Mouse (Mus musculus): Measurements from ENCODE around the gene Nckap5l. TPM values are rescaled to one million over a fixed set of nuclear protein-coding genes. Genes with fewer than 3 reads are reported as not detected.
"Not testable (repeated sequence)": the region's sequence is repeated elsewhere in the genome, so short reads cannot be mapped to it uniquely, and the experiment has no call there.

Gene Nckap5l
- polyA plus RNA-seq, 1 experiment, result 48.6 TPM

GRCm38 (mm10) chr15:99390472-99391401 lies 66.8 kb downstream of the Nckap5l start:
- TF ChIP-seq CTCF (IDR thresholded peaks at IDR 0.05; ENCODE audit: borderline replicate concordance, control insufficient read depth, extremely low read depth, insufficient read depth, low read length, poor library complexity), result no peak
- TF ChIP-seq POLR2A (IDR thresholded peaks at IDR 0.05; ENCODE audit: control insufficient read depth, extremely low read depth, insufficient read depth, low read length, poor library complexity), result no peak
- Histone ChIP-seq H3K36me3 (ENCODE audit: control insufficient read depth, insufficient read depth, low read length) (no peaks in the 10 kb centered on the region), H3K27me3 (ENCODE audit: control insufficient read depth, insufficient read depth, low read length) (no peaks in the 10 kb centered on the region), H3K4me3 (ENCODE audit: control insufficient read depth, insufficient read depth, low read length) (no peak overlapping the region), H3K4me1 (replicated peaks; ENCODE audit: control insufficient read depth, insufficient read depth, low read length) (peaks cover 19% of the 10 kb centered on the region), H3K27ac (ENCODE audit: control insufficient read depth, insufficient read depth, low read length) (no peak overlapping the region)
- 49% methylated on average over 7 of the region's 7 CpGs for WGBS
- no peak for DNase-seq

GRCm38 (mm10) chr15:99387976-99388375 lies 69.6 kb downstream of the Nckap5l start:
- Histone ChIP-seq H3K4me3 (ENCODE audit: control insufficient read depth, insufficient read depth, low read length) (no peak overlapping the region), H3K27ac (ENCODE audit: control insufficient read depth, insufficient read depth, low read length) (no peak overlapping the region), H3K27me3 (ENCODE audit: control insufficient read depth, insufficient read depth, low read length) (no peaks in the 10 kb centered on the region), H3K4me1 (replicated peaks; ENCODE audit: control insufficient read depth, insufficient read depth, low read length) (peaks cover 11% of the 10 kb centered on the region), H3K36me3 (ENCODE audit: control insufficient read depth, insufficient read depth, low read length) (no peaks in the 10 kb centered on the region)
- 37% methylated on average over 4 of the region's 4 CpGs for WGBS
- no peak for TF ChIP-seq POLR2A (IDR thresholded peaks at IDR 0.05; ENCODE audit: control insufficient read depth, extremely low read depth, insufficient read depth, low read length, poor library complexity)
- no peak for TF ChIP-seq CTCF (IDR thresholded peaks at IDR 0.05; ENCODE audit: borderline replicate concordance, control insufficient read depth, extremely low read depth, insufficient read depth, low read length, poor library complexity)
- DNase-seq, result no peak

GRCm38 (mm10) chr15:99386796-99387195 lies 70.8 kb downstream of the Nckap5l start:
- DNase-seq, result no peak
- no peaks in the 10 kb centered on the region for H3K36me3 ChIP-seq (ENCODE audit: control insufficient read depth, insufficient read depth, low read length)
- no peaks in the 10 kb centered on the region for H3K27me3 ChIP-seq (ENCODE audit: control insufficient read depth, insufficient read depth, low read length)
- H3K4me3 ChIP-seq (ENCODE audit: control insufficient read depth, insufficient read depth, low read length), result no peak overlapping the region
- no peak overlapping the region for H3K27ac ChIP-seq (ENCODE audit: control insufficient read depth, insufficient read depth, low read length)
- WGBS, result 59% methylated on average over 3 of the region's 3 CpGs
- peaks cover 7% of the 10 kb centered on the region for H3K4me1 ChIP-seq (replicated peaks; ENCODE audit: control insufficient read depth, insufficient read depth, low read length)
- no peak for TF ChIP-seq CTCF (IDR thresholded peaks at IDR 0.05; ENCODE audit: borderline replicate concordance, control insufficient read depth, extremely low read depth, insufficient read depth, low read length, poor library complexity)
- no peak for TF ChIP-seq POLR2A (IDR thresholded peaks at IDR 0.05; ENCODE audit: control insufficient read depth, extremely low read depth, insufficient read depth, low read length, poor library complexity)

- WGBS, result 86% methylated on average over 3 of the region's 3 CpGs
- not testable (repeated sequence) for H3K27me3 ChIP-seq (ENCODE audit: control insufficient read depth, insufficient read depth, low read length); H3K27ac ChIP-seq (ENCODE audit: control insufficient read depth, insufficient read depth, low read length); H3K4me1 ChIP-seq (replicated peaks; ENCODE audit: control insufficient read depth, insufficient read depth, low read length); H3K4me3 ChIP-seq (ENCODE audit: control insufficient read depth, insufficient read depth, low read length); H3K36me3 ChIP-seq (ENCODE audit: control insufficient read depth, insufficient read depth, low read length); DNase-seq
Observed at GRCm38 (mm10) chr15:99386110-99386509, 71.4 kb downstream of the Nckap5l start.

GRCm38 (mm10) chr15:99384071-99384470 lies 73.5 kb downstream of the Nckap5l start:
- DNase-seq, result no peak
- no peak for TF ChIP-seq CTCF (IDR thresholded peaks at IDR 0.05; ENCODE audit: borderline replicate concordance, control insufficient read depth, extremely low read depth, insufficient read depth, low read length, poor library complexity)
- no peak for TF ChIP-seq POLR2A (IDR thresholded peaks at IDR 0.05; ENCODE audit: control insufficient read depth, extremely low read depth, insufficient read depth, low read length, poor library complexity)
- no peaks in the 10 kb centered on the region for H3K27me3 ChIP-seq (ENCODE audit: control insufficient read depth, insufficient read depth, low read length)
- no peak overlapping the region for H3K4me3 ChIP-seq (ENCODE audit: control insufficient read depth, insufficient read depth, low read length)
- WGBS, result 90% methylated on average over 6 of the region's 6 CpGs
- H3K4me1 ChIP-seq (replicated peaks; ENCODE audit: control insufficient read depth, insufficient read depth, low read length), result peaks cover 7% of the 10 kb centered on the region
- no peaks in the 10 kb centered on the region for H3K36me3 ChIP-seq (ENCODE audit: control insufficient read depth, insufficient read depth, low read length)
- no peak overlapping the region for H3K27ac ChIP-seq (ENCODE audit: control insufficient read depth, insufficient read depth, low read length)

GRCm38 (mm10) chr15:99382893-99383292 lies 74.7 kb downstream of the Nckap5l start:
- DNase-seq, result no peak

More at GRCm38 (mm10) chr15:99382893-99383292, 74.7 kb downstream of the Nckap5l start:
- Histone ChIP-seq H3K4me3 (ENCODE audit: control insufficient read depth, insufficient read depth, low read length) (no peak overlapping the region), H3K27me3 (ENCODE audit: control insufficient read depth, insufficient read depth, low read length) (no peaks in the 10 kb centered on the region), H3K4me1 (replicated peaks; ENCODE audit: control insufficient read depth, insufficient read depth, low read length) (peaks cover 1% of the 10 kb centered on the region), H3K27ac (ENCODE audit: control insufficient read depth, insufficient read depth, low read length) (no peak overlapping the region), H3K36me3 (ENCODE audit: control insufficient read depth, insufficient read depth, low read length) (no peaks in the 10 kb centered on the region)
- TF ChIP-seq POLR2A (IDR thresholded peaks at IDR 0.05; ENCODE audit: control insufficient read depth, extremely low read depth, insufficient read depth, low read length, poor library complexity), result no peak
- TF ChIP-seq CTCF (IDR thresholded peaks at IDR 0.05; ENCODE audit: borderline replicate concordance, control insufficient read depth, extremely low read depth, insufficient read depth, low read length, poor library complexity), result no peak

Data from thymus, adult 2 months (tissue).